Mouse (Mus musculus) embryonic facial prominence, embryonic 11.5 days (tissue): Measurements from ENCODE around the gene Ccdc137. TPM values are rescaled to one million over a fixed set of nuclear protein-coding genes. Genes with fewer than 3 reads are reported as not detected.

Experiments used
- ATAC-seq: fragments of 200-750 bp; cut with Nextera tagmentation; replicated peaks from 2 replicates; pipeline ENCODE4 v1.8.0; 2017; ENCODE audit warnings: low read depth; ENCODE audit not compliant: insufficient number of reproducible peaks, low FRiP score, low TSS enrichment
- DNase-seq: peaks from one replicate; pipeline ENCODE4 v3.0.0-alpha.2; 2015; ENCODE audit warnings: low spot score
- H3K27ac ChIP-seq: fragments of 300-500 bp; sonication (generic); replicated peaks from 2 replicates; pipeline ENCODE4 v1.5.1; 2014; ENCODE audit warnings: mild to moderate bottlenecking, low read depth, low read length, control low read depth
- H3K27me3 ChIP-seq: fragments of 300-500 bp; sonication (generic); 2 replicates; pipeline ENCODE4 v1.6.1; 2014; ENCODE audit warnings: mild to moderate bottlenecking, low read length, moderate library complexity, mixed read lengths; ENCODE audit not compliant: control insufficient read depth, insufficient read depth
- H3K36me3 ChIP-seq: fragments of 300-500 bp; sonication (generic); replicated peaks from 2 replicates; pipeline ENCODE4 v1.6.1; 2014; ENCODE audit warnings: low read depth, mild to moderate bottlenecking, low read length, moderate library complexity, mixed read lengths; ENCODE audit not compliant: control insufficient read depth, insufficient read depth
- H3K4me1 ChIP-seq: fragments of 300-500 bp; sonication (generic); 2 replicates; pipeline ENCODE4 v1.6.1; 2014; ENCODE audit warnings: low read length, mixed read lengths; ENCODE audit not compliant: control insufficient read depth, insufficient read depth
- H3K4me2 ChIP-seq: fragments of 300-500 bp; sonication (generic); 2 replicates; pipeline ENCODE4 v1.6.1; 2014; ENCODE audit warnings: low read depth, mild to moderate bottlenecking, control low read depth, low read length, moderate library complexity
- H3K4me3 ChIP-seq: fragments of 300-500 bp; sonication (generic); 2 replicates; pipeline ENCODE4 v1.5.1; 2014; ENCODE audit warnings: low read depth, low read length, control low read depth
- H3K9ac ChIP-seq: fragments of 300-500 bp; sonication (generic); replicated peaks from 2 replicates; pipeline ENCODE4 v1.6.1; 2014; ENCODE audit warnings: mild to moderate bottlenecking, control low read depth, low read length
- H3K9me3 ChIP-seq: fragments of 300-500 bp; sonication (generic); replicated peaks from 2 replicates; pipeline ENCODE4 v1.6.1; 2016; ENCODE audit warnings: mild to moderate bottlenecking, low read length, inconsistent platforms, mixed read lengths; ENCODE audit not compliant: control insufficient read depth
- WGBS: fragments of 180-500 bp; shearing (Covaris S2); extraction: QIAGEN DNeasy Blood & Tissue Kit; methylation state at CpG from one replicate; pipeline ENCODE4 v1.1.7; 2014; 5-methylcytosine and 5-hydroxymethylcytosine counted together
- polyA plus RNA-seq: library from polyadenylated mRNA; unstranded; fragments of >200 nt; fragmentation: Nextera tagmentation; extraction: Ambion mirVana; gene quantifications from 2 replicates; pipeline ENCODE4 v1.2.1, GENCODE M21; 2014

Ccdc137 gene
- polyA plus RNA-seq, 1 experiment from 2014 or later = 28.5 TPM

DNA sequence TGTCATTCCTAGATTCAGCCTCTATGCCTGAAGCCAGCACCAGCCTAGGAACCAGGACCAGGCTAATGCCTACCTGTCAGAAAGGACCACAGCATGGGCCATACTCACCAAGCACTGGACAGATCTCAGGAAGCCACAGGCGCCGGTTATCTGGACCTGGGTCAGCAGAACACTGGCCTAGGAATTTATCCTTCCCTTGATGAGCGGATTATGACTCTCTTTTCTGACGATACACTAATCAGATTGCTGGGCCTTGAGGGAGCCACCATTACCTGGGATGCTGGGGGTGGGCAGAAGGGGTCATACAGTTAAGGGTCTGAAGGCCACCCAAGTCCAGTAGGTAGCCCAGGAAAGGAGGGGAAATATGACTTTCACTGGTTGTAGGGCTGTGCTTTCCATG is 4.6 kb upstream of the Ccdc137 start, which contains the start of gene Pde6g:
Gene Pde6g, minus strand, starts transcription at position 195 of the 400 bp plus-strand sequence.
- DNase-seq (no peak), ATAC-seq (no peak)
- H3K4me2 ChIP-seq = no peak within 1 kb of the TSS
- H3K4me3 ChIP-seq = no peak within 1 kb of the TSS
- no peaks in the 10 kb centered on the region for H3K36me3 ChIP-seq
- H3K9ac ChIP-seq = no peak within 1 kb of the TSS
- no peak within 1 kb of the TSS for H3K27ac ChIP-seq
- WGBS = 81% methylated on average over 4 of the region's 4 CpGs
- H3K4me1 ChIP-seq = no peaks in the 10 kb centered on the region; the same call in 1 of the 2 replicates
- H3K27me3 ChIP-seq = no peaks in the 10 kb centered on the region
- no peaks in the 10 kb centered on the region for H3K9me3 ChIP-seq

DNA sequence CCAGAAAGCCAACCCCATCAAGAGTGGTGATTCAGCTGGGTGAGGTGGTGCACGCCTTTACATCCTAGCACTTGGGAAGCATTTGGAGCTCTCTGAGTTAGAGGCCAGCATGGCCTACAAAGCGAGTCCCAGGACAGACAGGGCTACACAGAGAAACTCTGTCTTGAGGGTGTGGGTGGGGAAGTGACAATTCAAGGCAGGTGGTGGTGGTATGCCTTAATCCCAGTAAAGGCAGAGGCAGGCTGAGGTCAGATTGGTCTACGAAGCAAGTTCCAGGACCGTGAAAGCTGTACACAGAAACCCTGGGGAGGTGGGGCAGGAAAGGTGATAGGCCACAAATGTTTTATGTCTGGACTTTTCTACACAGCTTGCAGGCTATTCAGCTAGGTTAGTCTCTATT is 3.0 kb upstream of the Ccdc137 start:
- H3K36me3 ChIP-seq = no peaks in the 10 kb centered on the region; the same call in 1 of the 2 replicates
- H3K4me2 ChIP-seq = no peak overlapping the region
- no peak overlapping the region for H3K27ac ChIP-seq
- DNase-seq (no peak), ATAC-seq (no peak)
- no peaks in the 10 kb centered on the region for H3K9me3 ChIP-seq
- WGBS = 88% methylated on average over 4 of the region's 4 CpGs
- no peak overlapping the region for H3K9ac ChIP-seq
- H3K27me3 ChIP-seq = no peaks in the 10 kb centered on the region
- H3K4me1 ChIP-seq = no peaks in the 10 kb centered on the region; the same call in 1 of the 2 replicates
- no peak overlapping the region for H3K4me3 ChIP-seq

DNA sequence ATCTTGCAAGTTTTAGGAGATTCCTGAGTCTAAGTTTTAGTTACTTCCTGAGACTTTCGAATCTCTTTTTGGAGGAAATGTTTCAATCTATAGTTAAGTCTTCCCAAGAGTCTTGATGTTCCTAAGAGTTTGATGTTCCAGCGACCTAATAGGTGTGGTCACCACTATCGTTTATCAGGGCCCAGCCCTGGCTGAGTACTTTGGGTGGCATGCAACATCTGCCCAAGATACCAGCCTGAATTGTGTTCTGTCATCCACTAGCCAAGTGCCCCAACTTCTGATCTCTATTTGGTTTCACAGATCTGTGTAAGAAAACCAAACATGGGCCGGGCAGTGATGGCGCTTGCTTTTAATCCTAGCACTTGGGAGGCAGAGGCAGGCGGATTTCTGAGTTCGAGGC is 2.5 kb upstream of the Ccdc137 start:
- H3K27me3 ChIP-seq = no peaks in the 10 kb centered on the region
- DNase-seq (no peak), ATAC-seq (no peak)
- H3K4me1 ChIP-seq = no peaks in the 10 kb centered on the region; the same call in 1 of the 2 replicates
- no peak overlapping the region for H3K4me3 ChIP-seq
- no peak overlapping the region for H3K4me2 ChIP-seq
- no peak overlapping the region for H3K27ac ChIP-seq
- no peaks in the 10 kb centered on the region; the same call in 1 of the 2 replicates for H3K36me3 ChIP-seq
- H3K9me3 ChIP-seq = no peaks in the 10 kb centered on the region
- 96% methylated on average over 7 of the region's 7 CpGs for WGBS
- H3K9ac ChIP-seq = no peak overlapping the region

DNA sequence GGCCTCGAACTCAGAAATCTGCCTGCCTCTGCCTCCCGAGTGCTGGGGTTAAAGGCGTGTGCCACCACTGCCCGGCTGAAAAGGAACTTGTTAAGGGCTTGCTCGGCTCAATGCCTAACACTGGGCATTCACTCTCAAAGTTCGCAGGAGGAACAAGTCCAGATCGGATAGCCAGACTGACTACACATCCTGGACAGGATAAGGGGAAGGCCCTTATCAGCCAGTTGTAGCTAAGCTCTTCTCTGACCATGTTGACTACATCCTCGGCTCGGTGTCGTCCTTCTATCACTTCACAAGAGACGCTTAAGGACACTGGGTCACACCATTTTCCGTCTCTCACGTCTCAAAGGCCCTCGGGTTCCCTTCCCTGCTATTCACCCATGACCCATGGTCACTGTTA is 545 bp upstream of the Ccdc137 start:
- Histone ChIP-seq H3K4me1 (no peaks in the 10 kb centered on the region; the same call in 1 of the 2 replicates), H3K4me2 (peak overlapping the region; percentile 83), H3K9ac (peak overlapping the region; percentile 95), H3K27me3 (no peaks in the 10 kb centered on the region), H3K4me3 (peak overlapping the region; percentile 89), H3K9me3 (no peaks in the 10 kb centered on the region), H3K27ac (peak overlapping the region; percentile 52; the same call in 1 of the 2 replicates), H3K36me3 (peaks cover 4% of the 10 kb centered on the region)
- WGBS = 35% methylated on average over 14 of the region's 14 CpGs
- DNase-seq = no peak
- 0 out of 2 replicates have a peak, but pooled peaks have one; percentile 2 for ATAC-seq

DNA sequence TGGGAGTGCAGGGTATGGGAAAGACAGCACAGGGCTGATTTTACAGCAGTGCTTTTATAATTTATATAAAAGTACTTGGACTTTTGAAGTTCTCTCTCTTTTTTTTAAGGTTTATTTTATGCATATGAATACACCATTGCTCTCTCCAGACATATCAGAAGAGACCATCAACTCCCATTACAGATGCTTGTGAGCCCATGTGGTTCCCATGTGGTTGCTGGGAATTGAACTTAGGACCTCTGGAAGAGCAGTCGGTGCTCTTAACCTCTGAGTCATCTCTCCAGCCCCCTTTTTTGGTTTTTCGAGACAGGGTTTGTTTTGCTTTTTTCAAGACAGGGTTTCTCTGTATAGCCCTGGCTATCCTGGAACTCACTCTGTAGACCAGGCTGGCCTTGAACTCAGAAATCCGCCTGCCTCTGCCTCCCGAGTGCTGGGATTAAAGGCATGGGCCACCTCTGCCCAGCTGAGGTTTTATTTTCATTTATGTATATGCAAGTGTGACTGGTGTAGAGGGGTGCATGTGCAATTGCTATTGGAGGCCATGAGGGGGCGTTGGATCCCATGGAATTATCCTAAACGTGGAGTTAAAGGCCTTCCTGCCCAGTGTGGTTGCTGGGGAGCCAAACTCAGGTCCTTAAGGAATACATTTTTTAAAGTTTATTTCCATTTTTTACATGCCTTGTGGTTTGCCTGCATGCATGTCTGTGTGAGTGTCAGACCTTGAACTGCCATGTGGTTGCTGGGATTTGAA is 1.1 kb downstream of the Ccdc137 start:
- no peak overlapping the region for H3K27ac ChIP-seq

DNA sequence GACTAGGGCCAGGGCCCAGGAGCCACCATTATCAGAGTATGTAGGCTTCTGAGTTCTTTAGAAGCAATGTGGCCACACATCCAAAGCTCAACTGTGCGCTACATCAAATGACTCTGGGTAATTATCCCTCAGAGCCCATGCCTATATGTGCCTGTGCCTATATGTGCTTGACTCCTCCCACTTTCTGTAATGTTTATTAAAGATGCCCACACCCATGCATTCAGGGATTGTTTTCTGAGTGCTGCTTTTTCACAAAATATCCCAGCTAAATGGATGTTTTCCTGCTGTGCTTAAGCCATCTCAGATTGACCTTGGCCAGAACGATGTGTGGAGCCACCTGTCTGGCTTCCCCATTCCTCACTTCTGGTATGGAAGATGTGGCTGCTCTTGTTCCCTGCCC is 5.6 kb downstream of the Ccdc137 start:
- ATAC-seq (no peak), DNase-seq (no peak)
- Histone ChIP-seq H3K27ac (no peak overlapping the region), H3K36me3 (peaks cover 4% of the 10 kb centered on the region), H3K27me3 (no peaks in the 10 kb centered on the region), H3K4me1 (no peaks in the 10 kb centered on the region), H3K9me3 (no peaks in the 10 kb centered on the region), H3K9ac (no peak overlapping the region), H3K4me3 (no peak overlapping the region), H3K4me2 (no peak overlapping the region)
- WGBS = 90% methylated on average over 2 of the region's 2 CpGs

More for the DNA sequence above, 1.1 kb downstream of the Ccdc137 start:
- Histone ChIP-seq H3K9me3 (no peaks in the 10 kb centered on the region), H3K27me3 (no peaks in the 10 kb centered on the region), H3K9ac (peak overlapping the region; percentile 95), H3K4me1 (no peaks in the 10 kb centered on the region; the same call in 1 of the 2 replicates), H3K4me3 (peak overlapping the region; percentile 89), H3K4me2 (peak overlapping the region; percentile 83), H3K36me3 (peaks cover 4% of the 10 kb centered on the region)
- DNase-seq (no peak), ATAC-seq (no peak)
- 67% methylated on average over 6 of the region's 6 CpGs for WGBS

DNA sequence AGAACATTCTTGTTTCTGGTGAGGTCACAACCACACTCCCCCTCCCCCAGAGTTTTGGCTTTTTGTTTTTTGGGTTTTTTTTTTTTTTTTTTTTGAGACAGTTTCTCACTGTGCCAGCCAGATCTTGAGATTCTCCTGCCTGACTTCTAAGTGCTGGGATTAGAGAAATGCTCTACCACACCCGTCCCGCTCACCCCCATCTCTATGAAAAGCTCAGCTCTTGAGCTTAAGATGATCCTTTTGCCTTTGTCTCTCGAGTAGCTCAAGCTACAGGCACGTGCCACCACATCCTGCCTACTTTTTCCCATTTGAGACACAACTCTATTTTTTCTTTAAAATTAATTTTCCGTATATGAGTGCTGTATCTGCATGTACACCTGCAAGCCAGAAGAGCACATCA is 6.5 kb downstream of the Ccdc137 start:
- Histone ChIP-seq H3K4me2 (no peak overlapping the region), H3K27me3 (no peaks in the 10 kb centered on the region), H3K9ac (no peak overlapping the region), H3K4me3 (no peak overlapping the region), H3K27ac (no peak overlapping the region), H3K36me3 (peaks cover 4% of the 10 kb centered on the region), H3K4me1 (no peaks in the 10 kb centered on the region), H3K9me3 (no peaks in the 10 kb centered on the region)
- ATAC-seq (no peak), DNase-seq (no peak)
- 85% methylated on average over 5 of the region's 5 CpGs for WGBS

DNA sequence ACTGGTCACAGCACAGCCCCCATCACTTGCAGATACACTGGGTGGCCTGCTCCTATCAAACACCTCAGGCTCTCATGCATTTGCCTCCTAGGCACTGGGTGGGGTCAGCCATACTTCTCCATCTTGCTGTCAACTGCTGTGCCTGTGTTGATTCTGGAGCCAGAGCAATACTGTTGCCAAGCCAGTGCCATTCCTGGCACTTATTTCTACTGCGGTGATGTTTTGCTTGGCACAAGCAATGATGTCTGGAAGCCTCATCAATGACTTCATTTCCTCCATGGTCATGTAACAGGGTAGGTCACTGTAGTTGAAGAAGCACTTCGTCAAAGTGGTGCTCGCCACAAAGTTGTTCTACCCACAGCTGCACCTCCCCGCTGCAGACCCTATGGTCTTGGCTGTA is 7.6 kb downstream of the Ccdc137 start:
- Histone ChIP-seq H3K4me1 (no peaks in the 10 kb centered on the region), H3K9me3 (no peaks in the 10 kb centered on the region), H3K4me3 (no peak overlapping the region), H3K4me2 (no peak overlapping the region), H3K36me3 (peaks cover 7% of the 10 kb centered on the region), H3K9ac (no peak overlapping the region), H3K27me3 (no peaks in the 10 kb centered on the region), H3K27ac (no peak overlapping the region)
- ATAC-seq (no peak), DNase-seq (no peak)
- 93% methylated on average over 4 of the region's 4 CpGs for WGBS
